Mouse (Mus musculus) cortical plate, adult 2 months (tissue): ENCODE data around the gene H2afy2. TPM values are rescaled to one million over a fixed set of nuclear protein-coding genes. Genes with fewer than 3 reads are reported as not detected.

ENCODE experiments used
- H3K27ac ChIP-seq: fragments of 200-500 bp; 2 replicates; pipeline ENCODE4 v1.5.1; 2012; ENCODE audit warnings: low read length, control low read depth, inconsistent platforms; ENCODE audit not compliant: insufficient read depth
- H3K4me1 ChIP-seq: fragments of 200-500 bp; 2 replicates; pipeline ENCODE4 v1.6.1; 2011; ENCODE audit warnings: low read length; ENCODE audit not compliant: control insufficient read depth, insufficient read depth
- H3K4me3 ChIP-seq: fragments of 200-500 bp; 2 replicates; pipeline ENCODE4 v1.5.1; 2011; ENCODE audit warnings: mild to moderate bottlenecking, low read length, control low read depth; ENCODE audit not compliant: insufficient read depth
- CTCF ChIP-seq: fragments of 200-500 bp; IDR thresholded peaks from 2 replicates; pipeline ENCODE4 v1.5.1; 2011; ENCODE audit warnings: mild to moderate bottlenecking, control low read depth, low read length; ENCODE audit not compliant: insufficient read depth; ENCODE audit errors: extremely low read depth
- POLR2A ChIP-seq: fragments of 200-500 bp; IDR thresholded peaks from 2 replicates; pipeline ENCODE4 v1.6.1; 2011; ENCODE audit warnings: mild to moderate bottlenecking, low read length, control low read depth; ENCODE audit not compliant: insufficient read depth; ENCODE audit errors: extremely low read depth
- polyA plus RNA-seq: library from polyadenylated mRNA; depleted of rRNA; stranded (reverse); fragments of >200 nt; gene quantifications from 2 replicates; pipeline ENCODE4 v1.2.3, GENCODE M21; 2012

H2afy2 gene
- polyA plus RNA-seq, 1 experiment = 17.9 TPM

DNA sequence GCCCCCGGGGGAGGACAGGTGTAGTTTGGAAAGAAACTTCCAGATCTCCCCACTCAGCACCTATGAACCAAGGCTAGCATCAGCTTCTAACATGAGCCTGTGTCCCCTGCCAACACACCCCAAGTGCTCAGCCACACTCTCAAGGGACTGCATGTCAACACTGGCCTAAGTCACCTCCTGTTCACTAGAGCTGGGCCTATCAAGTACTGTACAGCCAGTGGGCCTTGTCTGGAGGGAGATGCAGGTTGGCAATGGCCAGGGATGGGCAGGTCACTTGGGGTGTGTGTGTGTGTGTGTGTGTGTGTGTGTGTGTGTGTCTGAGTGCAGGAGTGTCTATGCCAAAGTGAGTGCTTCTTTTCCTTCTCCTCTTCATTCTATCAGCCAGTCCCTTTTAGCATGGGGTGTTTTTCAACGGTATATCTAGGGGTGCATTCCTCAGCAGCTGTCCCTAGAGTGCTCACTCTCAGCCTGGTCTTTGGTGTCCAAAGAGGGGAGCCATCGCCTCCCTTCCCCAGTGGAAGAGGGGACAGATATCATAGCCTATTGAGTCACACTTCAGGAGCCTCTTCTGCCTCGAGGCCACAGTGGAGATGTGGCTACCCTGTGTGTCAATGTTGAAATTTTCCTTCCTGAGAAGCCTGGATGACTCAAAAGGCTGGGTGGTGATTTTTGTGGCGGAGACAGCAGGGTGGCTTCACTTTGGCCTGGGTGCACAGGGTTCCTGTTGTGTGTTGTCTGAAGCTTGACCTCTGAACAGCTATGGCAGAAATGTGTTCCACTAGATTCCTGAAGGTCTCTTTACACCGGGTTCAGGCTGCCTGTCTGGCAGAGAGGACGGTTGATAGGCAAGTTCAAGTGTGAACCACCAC lies 67.7 kb downstream of the H2afy2 start:
- H3K27ac ChIP-seq = no peak overlapping the region
- TF ChIP-seq CTCF = no peak
- TF ChIP-seq POLR2A = no peak
- H3K4me3 ChIP-seq = no peak overlapping the region; the same call in 1 of the 2 replicates
- H3K4me1 ChIP-seq = no peaks in the 10 kb centered on the region

DNA sequence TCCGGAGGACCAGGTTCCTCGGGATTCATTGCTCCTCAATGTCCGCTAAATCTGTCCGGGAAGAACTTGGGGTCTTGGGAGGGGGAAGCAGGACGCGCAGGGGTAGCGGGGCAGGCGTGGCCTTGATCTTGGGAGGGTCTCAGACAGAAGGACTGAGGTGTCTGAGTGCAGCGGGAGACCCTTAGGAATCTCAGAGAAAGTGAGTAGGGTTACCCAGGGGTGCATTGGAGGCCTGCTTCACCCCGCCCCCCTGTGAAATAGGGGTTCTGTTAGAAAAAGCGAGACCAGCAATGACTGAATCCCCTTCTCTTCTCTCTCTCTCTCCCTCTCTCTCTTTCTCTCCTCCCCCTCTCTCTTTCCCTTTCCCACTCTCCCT lies 68.5 kb downstream of the H2afy2 start:
- Histone ChIP-seq H3K4me3 (peak overlapping the region; percentile 52), H3K27ac (no peak overlapping the region), H3K4me1 (no peaks in the 10 kb centered on the region)
- TF ChIP-seq POLR2A (no peak), CTCF (no peak)

DNA sequence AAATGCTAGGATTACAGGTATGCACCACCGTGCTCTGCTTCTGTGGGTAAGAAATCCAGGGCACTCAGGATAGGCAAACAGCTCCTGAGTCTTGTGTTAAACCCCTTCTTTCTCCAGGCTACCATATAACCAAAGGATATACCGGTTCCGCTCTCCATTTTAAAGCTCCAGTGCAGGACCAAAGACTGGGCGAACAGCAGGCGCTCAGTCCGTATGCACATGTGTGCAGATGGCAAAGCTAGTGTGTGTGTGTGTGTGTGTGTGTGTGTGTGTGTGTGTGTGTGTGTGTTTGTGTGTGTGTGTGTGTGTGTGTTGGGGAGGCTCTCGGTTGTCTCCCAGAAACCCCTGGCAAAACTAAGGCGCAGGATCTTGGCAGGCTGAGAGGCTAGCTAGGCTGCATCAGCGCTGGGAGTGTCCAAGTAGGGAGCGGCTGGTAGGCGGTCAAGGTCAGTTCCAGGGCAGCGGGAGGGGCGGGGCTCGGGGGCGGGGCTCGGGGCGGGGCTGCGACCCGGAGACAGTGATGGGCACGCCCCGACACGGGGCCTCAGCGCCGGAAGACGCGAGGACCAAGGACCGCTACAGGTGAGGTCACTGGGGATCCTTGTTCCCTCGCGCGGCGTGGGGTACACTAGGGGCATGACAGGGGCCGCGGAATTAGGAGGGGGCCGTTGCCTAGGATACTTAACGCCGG lies 69.0 kb downstream of the H2afy2 start, which contains the start of gene Aifm2:
TSS of gene Aifm2 (plus strand) at position 493 of the 691 bp plus-strand sequence.
- TF ChIP-seq POLR2A (no peak), CTCF (no peak)
- Histone ChIP-seq H3K27ac (no peak within 1 kb of the TSS), H3K4me1 (no peaks in the 10 kb centered on the region), H3K4me3 (peak within 1 kb of the TSS; percentile 52)

DNA sequence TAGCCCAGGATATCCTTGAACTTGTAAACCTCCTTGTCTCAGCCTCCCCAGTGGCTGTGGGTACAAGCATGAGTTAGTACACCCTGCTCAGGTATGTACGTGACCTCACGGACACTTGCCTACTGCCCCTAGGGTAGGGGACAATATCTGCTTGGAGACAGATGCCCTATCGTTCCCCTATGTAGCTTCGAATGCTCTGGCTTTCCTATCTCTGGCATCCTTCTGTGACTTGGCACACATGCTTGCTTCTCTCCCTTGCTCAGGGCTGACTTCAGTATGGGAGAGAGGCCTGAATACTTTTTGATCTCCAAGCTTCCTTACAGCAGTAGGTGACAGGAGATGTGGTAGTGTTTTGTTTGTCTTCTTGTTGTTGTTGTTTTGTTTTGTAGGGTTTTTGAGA lies 69.8 kb downstream of the H2afy2 start:
- H3K27ac ChIP-seq = no peak overlapping the region
- H3K4me3 ChIP-seq = no peak overlapping the region
- TF ChIP-seq CTCF = no peak
- TF ChIP-seq POLR2A = no peak
- H3K4me1 ChIP-seq = no peaks in the 10 kb centered on the region

DNA sequence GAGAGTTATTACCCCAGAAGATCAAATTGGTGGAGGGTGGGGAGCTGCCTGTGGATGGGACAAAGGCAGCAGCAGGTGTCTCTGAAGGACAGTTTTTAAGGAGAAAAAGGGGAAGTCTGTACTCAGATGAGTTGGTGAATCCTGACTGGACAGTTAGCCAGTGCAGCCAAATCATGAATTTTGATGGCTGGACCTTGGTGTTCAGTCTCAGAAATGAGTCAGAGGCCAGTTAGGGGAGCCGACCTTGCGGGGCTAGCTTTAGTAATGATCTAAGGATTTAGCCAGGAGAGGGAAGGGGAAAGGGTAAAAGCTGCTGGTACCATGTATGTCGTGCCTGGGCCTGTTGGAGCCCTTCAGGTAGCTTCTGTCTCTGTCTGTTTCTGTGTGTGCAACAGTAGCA lies 70.3 kb downstream of the H2afy2 start:
- TF ChIP-seq POLR2A (no peak), CTCF (no peak)
- H3K27ac ChIP-seq = no peak overlapping the region
- H3K4me3 ChIP-seq = no peak overlapping the region
- no peaks in the 10 kb centered on the region for H3K4me1 ChIP-seq

DNA sequence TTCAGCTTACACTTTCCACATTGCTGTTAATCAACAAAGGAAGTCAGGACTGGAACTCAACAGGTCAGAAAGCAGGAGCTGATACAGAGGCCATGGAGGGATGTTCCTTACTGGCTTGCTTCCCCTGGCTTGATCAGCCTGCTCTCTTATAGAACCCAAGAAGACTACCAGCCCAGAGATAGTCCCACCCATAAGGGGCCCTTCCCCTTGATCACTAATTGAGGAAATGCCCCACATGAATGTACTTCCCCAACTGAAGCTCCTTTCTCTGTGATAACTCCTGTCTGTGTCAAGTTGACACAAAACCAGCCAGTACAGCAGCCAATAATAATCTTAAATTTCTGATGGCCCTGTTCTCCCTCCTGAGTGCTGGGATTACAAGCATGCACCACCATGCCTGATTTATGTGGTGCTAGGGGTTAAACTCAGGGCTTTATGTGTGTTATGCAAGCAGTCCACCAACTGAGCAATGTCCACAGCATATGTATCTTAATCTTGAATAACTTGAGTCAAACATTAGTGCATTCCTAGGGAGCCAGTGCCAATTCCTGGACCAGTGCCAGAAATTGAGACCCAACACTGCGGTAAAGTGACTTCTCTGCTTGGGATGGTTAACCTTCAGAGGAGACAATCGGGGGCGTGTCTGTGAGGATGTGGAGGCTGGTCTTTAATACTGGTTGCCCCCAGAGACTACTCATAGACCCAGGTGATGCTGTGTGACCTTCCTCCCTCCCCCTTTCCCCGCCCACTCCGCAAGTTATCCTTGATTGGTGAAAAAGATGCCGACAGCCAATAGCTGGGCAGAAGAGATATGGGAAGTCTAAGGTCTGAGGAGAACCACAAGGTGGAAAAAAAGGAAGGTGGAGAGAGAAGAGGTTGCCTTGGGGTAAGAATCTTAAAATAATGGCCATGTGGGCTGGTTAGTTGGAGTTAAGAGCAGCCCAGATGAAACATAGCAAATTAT lies 77.3 kb downstream of the H2afy2 start:
- TF ChIP-seq CTCF (no peak), POLR2A (no peak)
- no peak overlapping the region for H3K27ac ChIP-seq
- H3K4me1 ChIP-seq = no peaks in the 10 kb centered on the region
- H3K4me3 ChIP-seq = no peak overlapping the region

DNA sequence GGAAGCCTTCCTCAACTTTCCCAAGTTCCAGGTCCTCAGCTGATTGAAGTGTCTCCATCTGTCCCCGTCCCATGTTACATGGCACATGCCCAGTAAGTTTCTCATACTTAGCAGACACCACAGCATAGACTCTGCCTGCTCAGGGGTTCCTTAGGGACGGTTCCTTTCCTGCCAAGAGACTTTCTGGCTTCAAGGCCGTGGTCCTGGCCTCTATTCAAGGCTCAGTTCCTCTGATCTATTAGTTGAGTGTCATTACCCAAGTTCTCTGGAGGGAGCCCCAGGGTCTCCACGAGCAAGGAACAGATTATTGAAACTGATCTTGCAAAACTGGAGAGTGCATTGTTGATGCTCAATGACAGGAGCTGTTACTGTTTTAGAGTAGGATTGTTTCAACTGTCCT lies 79.3 kb downstream of the H2afy2 start:
- Histone ChIP-seq H3K4me3 (no peak overlapping the region), H3K4me1 (no peaks in the 10 kb centered on the region), H3K27ac (no peak overlapping the region)
- TF ChIP-seq CTCF (no peak), POLR2A (no peak)

DNA sequence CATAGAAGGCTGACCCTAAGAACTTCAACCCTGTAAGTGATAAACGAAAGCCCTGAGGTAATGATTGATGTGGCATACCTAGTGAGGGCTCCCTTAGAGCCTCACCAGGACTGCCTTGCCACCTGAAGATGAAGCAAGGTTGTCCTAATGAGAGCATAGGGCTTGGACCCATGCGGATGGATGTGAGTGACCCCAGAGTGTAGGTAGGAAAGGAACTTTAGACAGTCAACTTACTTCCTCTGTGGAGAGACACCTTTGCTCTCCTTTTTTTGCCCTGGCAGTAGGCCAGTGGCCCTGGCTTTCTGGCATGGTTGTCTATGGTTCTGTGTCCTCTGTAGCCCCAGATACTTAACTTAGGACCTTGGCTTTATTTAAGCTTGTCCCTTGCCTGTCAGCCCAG lies 86.9 kb downstream of the H2afy2 start:
- Histone ChIP-seq H3K27ac (no peak overlapping the region), H3K4me1 (peaks cover 9% of the 10 kb centered on the region), H3K4me3 (peak overlapping the region; percentile 62)
- TF ChIP-seq POLR2A (no peak), CTCF (no peak)

DNA sequence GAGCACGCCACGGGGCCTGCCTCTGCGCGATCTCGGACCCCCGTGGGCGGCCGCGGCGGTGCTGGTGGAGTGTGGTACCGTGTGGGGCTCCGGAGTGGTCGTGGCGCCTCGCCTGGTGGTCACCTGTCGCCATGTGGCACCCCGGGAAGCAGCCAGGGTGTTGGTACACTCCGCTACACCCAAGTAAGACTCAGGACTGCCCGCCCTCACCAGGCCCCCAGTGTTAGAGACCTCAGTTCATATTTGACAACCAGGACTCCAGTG lies 87.5 kb downstream of the H2afy2 start:
- TF ChIP-seq CTCF = no peak
- TF ChIP-seq POLR2A = no peak
- peaks cover 9% of the 10 kb centered on the region for H3K4me1 ChIP-seq
- H3K27ac ChIP-seq = no peak overlapping the region
- H3K4me3 ChIP-seq = peak overlapping the region; percentile 62
